Mouse (Mus musculus): ENCODE results near the gene Eng.

Eng gene

DNA sequence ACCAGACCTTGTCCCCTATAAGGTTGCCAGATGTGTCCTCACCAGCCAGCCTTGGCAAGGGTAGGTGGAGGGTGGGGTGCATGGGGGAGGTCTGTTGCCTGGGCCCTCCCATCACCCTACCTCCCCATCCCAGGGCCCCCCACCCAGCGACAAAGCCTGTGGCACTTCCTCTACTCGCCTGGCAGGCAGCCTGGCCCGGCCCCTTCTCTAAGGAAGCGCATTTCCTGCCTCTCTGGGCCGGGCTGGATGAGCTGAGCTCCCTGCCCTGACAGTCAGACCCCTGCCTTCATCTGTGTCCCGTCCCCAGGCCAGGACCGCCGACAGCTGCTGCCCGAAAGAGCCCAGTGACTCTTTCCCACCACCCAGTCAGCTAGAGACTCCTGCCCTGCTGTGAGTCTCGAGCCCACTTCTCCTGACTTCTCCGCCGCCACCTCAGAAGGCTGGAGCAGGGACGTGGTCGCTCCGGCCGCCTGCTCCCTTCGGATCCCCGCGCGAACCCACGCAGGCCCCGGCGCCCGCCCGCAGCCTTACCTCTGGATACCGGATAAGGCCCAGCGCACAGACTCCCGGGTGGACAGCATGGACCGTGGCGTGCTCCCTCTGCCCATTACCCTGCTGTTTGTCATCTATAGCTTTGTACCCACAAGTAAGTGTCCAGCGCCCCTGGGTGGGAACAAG is at the start of gene Eng:
Gene Eng (plus strand): TSS at position 217 of the 678 bp plus-strand sequence.
- DNase-seq, result no peak

DNA sequence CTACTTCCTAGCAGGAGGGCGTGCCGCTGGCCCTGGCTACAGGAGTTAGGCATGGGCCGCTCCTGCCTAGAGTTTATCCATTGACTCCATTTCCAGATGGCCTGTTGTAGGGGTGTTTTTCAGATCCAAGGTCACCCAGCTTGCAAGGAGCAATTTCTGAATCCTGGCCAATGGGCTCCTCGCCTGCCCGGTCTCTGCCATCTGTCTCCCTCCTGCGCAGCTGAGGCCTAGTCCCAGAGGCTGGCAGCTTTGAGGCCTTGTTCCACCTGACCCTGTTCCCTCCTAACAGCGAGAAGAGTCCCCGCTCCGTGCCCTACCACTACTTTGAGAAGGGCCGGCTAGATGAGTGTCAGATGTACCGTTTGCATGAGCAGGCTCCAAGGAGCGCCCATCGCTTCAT is 49.7 kb upstream of the Eng start:
- DNase-seq, result peak; percentile 89 to 92

GRCm38 (mm10) chr2:32597248-32597647 is 49.1 kb upstream of the Eng start:
- DNase-seq, result no peak

DNA sequence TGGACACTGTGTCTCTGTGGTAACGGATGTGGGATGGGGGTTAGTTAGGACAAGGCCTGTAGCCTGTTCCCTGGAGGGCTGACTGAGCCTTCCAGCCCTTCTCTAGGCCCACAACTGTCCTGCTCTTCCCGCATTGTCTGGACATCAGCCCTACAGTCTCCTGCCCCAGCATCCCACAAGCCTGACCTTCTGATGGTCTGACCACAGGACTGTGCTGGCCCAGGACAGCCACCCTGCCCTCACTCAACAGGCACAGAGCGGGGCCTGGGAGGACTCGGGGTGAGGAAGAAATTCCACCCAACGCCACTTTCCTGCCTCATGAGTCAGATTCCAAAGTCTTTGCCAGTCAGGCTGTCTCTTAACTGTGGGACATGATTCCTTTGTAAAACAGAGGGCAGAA is 48.7 kb upstream of the Eng start:
- no peak for DNase-seq

DNA sequence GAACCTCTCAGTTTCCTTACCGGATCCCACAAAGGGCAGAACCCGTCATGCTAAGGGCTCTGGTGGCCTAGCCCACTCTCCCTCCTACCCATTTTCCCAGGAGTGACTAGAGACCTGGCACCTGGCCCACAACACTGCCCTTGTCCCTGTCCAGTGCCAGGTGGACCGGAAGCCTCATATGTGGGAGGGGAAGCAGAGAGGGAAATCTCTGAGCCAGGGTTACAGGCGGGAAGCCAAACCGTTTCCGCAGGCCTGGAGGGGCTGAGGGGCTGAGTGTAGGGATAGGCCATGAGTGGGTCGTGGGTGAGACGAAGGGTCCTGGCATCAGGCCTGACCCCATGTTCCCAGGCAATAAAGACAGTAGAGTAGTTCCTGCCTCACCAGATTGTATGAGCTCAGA is 47.9 kb upstream of the Eng start:
- peak; percentile 70 to 74 for DNase-seq

DNA sequence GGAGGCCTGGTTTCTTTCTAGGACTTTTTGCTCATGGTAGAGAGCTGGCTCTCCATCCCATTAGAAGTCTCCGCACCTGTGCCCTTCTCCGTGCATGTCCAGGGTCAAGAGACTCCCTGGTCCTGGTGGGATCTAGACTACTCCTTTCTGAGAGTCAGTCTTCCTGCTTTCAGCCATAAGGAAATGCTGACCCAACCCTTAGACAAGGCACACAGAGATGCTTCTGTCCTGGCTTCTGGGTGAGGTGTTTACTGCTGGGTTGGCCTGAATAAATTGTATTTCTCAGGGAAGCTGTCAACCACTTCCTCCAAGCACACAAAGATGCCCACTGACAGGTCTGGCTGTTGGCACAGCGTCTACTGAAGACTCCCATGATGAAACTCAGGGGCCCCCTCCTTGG is 47.0 kb upstream of the Eng start, which contains the start of gene St6galnac6:
Gene St6galnac6 (plus strand): TSS at position 301 of the 400 bp plus-strand sequence.
- no peak for DNase-seq

- DNase-seq, result peak; percentile 65
These were observed 44.9 kb upstream of the Eng start for GRCm38 (mm10) chr2:32601417-32602065.

DNA sequence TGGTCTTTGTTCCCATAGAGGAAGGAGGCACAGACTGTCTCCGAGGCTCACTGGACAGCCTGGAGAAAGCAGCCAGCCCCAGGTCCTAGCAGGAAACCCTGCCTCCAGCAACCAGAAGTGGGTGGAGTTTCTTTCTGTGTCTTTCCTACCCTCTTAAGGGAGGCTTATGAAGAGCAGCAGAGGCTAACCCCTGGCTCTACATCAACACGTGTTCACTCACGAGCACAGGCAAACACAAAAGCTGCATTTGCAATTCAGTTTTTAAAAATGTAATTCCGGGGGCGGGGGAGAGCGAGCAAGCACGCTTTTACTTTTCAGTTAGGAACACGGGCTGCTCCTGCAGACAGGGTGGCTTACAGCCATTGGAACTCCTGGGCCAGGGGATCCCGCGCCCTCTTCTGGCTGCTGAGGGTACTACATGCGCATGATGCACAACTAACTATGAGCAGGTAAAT is 43.8 kb upstream of the Eng start:
- DNase-seq, result peak; percentile 92 to 95

DNA sequence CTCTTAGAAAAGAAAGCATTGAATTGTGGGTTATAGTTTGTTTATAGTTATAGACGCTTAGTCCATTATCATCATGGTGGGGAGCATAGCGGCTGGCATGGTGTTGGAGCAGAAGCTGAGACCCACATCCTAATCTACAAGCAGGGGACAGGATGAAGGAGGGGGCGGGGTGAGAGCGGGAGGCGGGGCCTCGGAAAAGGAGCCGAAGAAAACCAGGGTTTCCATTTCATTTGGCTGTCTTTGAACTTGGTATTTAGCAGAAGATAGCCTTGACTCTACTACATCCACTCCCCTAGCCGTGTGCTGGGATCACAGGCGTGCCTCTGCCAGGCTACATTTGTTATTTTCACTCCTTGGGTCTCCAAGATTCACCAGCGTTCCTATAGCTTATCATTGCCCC is 41.8 kb upstream of the Eng start:
- DNase-seq, result no peak

DNA sequence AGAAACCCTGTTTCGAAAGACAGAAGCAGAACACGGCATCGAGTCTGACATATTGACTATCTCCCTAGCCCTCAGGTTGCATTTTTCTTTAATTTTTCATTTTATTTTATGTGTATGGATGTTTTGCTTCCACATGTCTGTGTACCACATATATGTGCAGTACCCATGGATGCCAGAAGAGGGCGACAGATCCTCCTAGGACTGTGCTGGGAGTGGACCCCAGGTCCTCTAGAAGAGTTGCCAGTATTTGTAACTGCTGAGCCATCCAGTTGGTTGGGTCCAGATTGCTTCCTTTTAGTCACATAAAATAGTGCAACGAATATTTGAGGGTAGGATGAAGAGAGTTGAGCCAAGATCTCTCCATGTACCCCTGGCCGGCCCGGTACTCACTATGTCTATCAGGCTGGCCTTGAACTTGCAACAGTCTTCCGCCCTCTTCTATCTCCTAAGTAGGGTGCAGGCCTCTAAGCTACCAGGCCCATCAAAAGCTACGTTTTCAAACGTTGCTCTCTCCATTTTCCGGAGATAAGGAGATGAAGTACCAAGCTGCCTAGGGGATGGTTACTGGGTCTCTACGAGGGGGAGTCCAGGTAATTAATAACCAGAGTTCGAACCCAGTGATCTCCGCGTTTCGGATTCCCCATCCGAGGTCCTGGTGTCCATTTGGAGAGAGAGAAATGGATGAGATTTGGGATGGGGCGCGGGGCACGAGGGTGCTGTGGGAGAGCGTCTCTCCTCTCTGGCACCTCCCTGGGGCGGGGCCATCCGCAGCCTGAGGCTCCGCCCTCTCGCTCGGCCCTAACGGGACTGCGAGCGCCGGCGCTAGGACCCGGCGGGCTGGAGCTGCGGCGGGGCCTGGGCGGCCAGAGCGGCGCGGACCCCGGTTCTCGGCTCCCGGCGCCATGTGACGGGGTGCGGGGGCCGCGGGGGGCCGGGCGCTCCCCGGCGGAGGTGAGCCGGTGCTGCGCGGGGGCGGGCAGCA is 39.9 kb upstream of the Eng start:
- DNase-seq, result peak; percentile 93 to 95

DNA sequence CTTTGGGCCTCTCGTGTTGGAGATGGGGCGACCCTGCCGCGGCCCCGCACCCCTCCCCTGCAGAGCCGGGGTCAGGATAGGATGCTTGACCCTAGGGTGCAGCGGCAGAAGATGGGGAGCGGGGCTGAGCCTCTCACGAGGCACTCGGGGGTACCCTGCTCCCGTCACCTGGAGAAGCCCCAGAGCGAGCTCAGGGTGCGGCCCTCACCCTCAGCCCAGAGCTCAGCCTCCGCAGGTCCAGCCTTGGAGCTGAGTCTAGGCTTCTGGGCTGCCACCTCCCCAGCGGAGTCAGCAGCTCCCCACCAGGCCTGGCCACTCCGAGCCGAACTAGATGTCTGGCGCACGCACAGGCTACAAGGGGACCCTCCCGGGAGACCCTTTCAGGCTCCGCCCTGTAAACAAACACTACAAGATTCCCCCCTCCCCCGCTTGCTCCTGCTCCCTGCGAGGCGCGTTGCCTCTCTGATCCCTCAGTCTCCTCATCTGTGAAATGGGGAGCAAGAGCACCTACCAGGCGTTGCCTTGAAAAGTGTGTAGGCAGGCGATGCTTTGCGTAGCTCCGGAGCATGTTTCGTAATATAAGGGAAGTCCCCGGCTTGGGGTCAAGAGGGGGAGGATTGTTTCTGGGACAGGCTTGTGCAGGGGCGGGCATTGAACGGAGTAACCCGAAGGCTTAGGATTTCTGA is 39.0 kb upstream of the Eng start:
- DNase-seq, result peak; percentile 55 to 63

DNA sequence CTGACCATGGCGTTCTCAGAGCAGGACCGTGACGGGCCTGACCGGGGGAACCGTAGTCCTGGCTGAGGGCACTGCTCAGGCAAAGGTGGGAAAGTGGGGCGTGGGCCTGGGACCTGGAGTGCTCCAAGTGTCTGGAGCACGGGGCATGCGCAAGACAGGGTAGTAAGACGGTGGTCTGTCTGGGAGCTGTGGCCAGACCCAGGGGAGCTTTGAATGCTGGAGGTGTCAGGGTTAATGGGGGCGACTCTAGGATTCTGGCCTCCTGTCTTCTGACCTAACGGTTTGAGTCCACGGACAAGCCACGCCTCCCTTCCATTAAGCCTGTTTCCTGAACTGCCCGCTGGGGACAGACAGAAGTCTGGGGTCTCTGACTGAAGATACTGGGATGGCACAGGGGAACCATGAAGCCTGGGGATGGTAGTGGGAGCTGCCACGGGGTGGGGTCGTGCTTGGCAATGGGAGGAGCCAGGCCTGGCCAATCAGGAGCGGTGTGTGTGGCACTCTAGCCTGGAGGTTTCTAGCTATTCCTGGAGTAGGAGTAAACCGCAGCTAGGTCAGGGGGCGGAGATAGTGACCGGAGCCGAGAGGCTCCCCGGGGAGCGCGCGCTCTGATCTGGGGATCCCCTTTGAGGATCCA is 38.1 kb upstream of the Eng start:
- DNase-seq, result peak; percentile 62 to 69

DNA sequence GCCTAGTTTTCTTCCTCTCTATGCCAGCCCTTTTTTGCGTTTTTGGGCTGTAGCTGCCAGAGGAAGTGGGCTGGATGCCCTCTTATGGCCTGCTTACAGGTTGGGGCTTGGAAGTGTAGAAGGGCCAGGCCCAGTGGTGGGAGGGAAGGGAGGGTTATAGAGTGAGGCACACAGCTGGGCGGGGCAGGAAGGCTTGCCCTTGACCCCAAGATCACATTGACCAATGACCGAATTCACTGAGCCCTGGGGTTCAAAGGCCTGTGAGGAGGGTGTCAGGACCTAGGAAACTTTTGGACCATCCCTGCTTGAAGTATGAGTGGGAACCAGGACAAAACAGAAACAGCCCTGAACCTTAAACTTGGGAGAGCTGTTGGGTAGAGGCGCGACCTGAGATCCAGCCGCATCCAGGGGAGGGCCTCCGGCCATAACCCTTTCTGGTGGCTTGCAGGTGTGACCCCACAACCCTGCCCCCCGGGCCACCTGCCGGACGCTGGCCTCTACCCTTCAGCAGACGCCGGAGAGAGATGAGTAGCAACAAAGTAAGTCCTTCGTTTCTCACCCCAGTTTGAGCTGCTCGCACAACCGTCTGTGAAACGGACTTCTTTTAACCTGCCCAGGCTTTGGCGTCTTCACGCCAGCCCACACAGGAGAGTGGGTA is 37.5 kb upstream of the Eng start:
- DNase-seq, result no peak

GRCm38 (mm10) chr2:32610610-32611229 is 35.7 kb upstream of the Eng start:
- DNase-seq, result peak; percentile 58 to 59

GRCm38 (mm10) chr2:32612274-32612673 is 34.1 kb upstream of the Eng start:
- no peak for DNase-seq

DNA sequence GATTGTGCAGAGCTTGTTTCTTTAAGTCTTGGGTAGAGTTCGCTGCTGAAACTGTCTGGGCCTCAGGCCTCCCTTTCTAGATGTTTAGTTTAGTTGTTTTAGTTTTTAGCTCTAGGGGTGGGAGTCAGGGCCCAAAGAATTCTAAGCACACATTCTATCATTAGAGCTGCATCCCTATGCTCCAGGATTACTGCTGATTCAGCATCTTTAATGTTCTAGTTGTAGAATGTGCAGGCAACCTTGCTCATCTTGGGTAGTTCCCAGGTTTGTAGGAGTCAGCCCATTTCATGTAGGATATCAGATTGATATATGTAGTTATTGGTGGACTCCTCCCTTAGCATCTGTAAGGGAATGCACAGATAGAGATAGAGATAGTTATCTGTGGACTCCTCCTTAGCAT is 29.3 kb upstream of the Eng start:
- no peak for DNase-seq

DNA sequence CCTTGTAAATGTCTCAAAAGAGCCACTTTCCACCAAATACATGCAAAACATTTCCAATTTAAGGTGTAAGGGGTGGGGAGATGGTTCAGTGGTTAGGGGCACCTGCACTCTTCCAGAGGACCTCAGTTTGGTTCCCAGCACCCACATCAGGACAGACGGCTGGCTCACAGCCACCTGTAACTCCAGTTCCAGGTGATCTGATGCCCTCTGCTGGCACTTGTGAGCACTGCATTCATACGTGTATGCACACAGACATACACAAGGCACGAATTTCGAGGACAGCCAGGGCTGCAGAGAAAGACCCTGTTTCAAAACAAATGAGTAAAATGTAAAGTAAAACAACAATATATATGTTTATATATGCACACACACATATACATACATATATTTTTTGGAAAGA is 28.8 kb upstream of the Eng start:
- no peak for DNase-seq

DNA sequence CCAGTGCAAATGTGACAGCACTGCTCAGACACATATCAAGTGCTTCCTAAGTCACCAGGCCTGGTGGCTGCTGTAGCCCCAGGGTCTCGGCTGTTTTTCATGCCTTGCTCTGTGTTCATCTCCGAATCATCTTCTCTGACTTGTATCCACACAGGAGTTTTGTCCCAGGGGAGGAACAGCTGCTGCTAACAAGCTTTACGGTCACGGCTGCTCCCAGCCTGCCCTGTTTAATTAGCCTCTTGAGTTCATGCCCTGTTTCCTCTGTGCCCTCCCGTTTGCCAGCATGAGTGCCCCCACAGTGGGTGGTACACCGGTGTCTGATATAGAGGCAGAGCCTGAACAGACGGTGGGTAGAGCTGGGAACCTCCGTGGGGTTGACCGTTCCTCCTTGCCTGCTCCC is 28.3 kb upstream of the Eng start:
- no peak for DNase-seq

DNA sequence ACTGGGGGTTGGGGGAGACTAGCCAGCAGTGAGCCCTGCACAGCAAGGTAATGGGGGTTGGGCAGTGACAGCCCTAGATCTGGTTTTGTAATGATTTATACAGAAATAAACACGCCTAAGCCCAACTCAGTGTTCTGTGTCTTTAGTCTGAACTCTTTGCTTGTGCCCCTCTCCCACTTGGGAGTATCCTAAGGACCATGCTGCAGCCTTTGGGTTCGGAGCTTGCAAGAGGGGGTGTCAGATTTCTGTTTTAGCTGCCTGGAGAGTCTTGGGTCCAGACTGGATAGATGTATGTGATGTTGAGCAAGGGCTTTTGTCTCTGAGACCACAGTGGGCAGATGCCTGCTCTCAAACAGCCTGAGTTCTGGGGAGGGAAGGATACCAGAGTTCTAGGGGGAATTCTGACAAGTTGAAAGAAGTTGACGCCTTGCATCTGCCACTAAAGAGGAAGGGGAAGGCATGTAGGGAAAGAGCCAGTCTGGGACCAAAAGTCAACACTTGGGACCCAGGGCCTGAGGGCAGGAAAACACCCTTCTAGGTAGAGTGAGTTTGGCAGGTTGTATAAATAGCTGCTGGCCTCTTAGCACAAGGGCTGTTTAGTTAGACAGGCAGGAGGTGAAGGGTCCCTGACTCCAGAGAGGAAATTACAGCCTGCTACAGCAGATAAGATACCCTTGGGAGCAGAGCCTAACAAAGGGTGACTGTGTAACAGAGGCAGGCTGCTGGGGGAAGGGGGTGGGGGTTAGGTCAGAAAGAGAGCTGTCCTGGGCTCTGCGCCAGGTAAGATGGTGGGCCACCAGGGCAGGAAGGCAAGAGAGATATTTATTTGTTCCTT is 25.5 kb upstream of the Eng start:
- DNase-seq, result no peak

- DNase-seq, result no peak
These were observed 24.9 kb upstream of the Eng start, which contains the start of gene Ak1 for GRCm38 (mm10) chr2:32621517-32621859. TSS of gene Ak1 (plus strand) at chr2:32621758.

Measured in cerebellum, adult 18-20 months (tissue).